8 mouse cellular contexts compared by ENCODE assay signal in the genomic region with DNA sequence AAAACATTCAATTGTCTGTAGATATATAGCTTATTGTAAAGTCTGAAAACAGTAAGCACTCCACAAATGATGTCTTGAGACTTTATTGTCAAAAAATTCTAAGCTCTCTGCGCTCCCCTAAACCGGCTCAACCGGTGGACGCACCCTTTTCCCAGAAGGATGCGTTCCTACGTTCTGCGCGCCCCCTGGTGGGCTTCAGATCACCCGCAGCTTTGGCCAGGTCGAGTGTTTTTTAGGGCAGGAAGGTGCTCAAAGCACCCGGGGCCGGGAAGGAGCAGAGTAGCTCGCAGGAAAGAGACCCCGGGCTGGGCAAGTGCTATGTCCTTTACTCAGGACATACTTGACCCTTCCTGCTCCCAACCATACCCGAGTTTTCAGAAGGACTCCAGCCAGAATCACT. TPM values are rescaled to one million over a fixed set of nuclear protein-coding genes. Genes with fewer than 3 reads are reported as not detected.
DNase-seq lines count a peak whose midpoint lies in the region; ATAC-seq and TF ChIP-seq lines count a peak whose summit lies in the region.

No protein-coding gene starts in this region.

- H3K9ac ChIP-seq in lung, embryonic 15.5 days, result peak overlapping the region; percentile 59

- peak; percentile 68 for DNase-seq in G1E (ENCODE audit: low spot score)
- peak; percentile 91 for DNase-seq in cerebellum, adult 8-10 months
- peak; percentile 92 for DNase-seq in forelimb bud, embryonic 11.5 days (ENCODE audit: low read depth, low spot score)
- DNase-seq in heart, postnatal 4 days, result peak; percentile 97
- peak; percentile 87 for DNase-seq in layer of hippocampus, adult 9-10 months (ENCODE audit: low spot score)
- peak; percentile 76 to 88 for DNase-seq in thymus, adult 18-20 months

- peak overlapping the region; percentile 85 for H3K4me2 ChIP-seq in lung, embryonic 15.5 days

- WGBS in lung, embryonic 15.5 days, result under 1% methylated on average over 15 of the region's 15 CpGs

- peaks cover 15% of the 10 kb centered on the region for H3K36me3 ChIP-seq in G1E (replicated peaks)
- no peaks in the 10 kb centered on the region for H3K36me3 ChIP-seq in lung, embryonic 15.5 days

- peak overlapping the region; percentile 79 for H3K4me3 ChIP-seq in G1E (ENCODE audit: low read depth, low read length)
- H3K4me3 ChIP-seq in lung, embryonic 15.5 days, result peak overlapping the region; percentile 53

- H3K27ac ChIP-seq in lung, embryonic 15.5 days, result peak overlapping the region; percentile 83

- TF ChIP-seq CTCF in G1E (IDR thresholded peaks at IDR 0.05; ENCODE audit: low read depth, low read length), result peak; percentile 59; the same call in 1 of the 2 replicates

- H3K27me3 ChIP-seq in G1E (ENCODE audit: insufficient read depth, low read length), result no peaks in the 10 kb centered on the region
- peaks cover 6% of the 10 kb centered on the region; the same call in 1 of the 2 replicates for H3K27me3 ChIP-seq in lung, embryonic 15.5 days

- H3K4me1 ChIP-seq in G1E (ENCODE audit: insufficient read depth, low read depth, low read length), result peaks cover 53% of the 10 kb centered on the region
- peaks cover 35% of the 10 kb centered on the region for H3K4me1 ChIP-seq in lung, embryonic 15.5 days

- no peaks in the 10 kb centered on the region for H3K9me3 ChIP-seq in G1E (replicated peaks)
- no peaks in the 10 kb centered on the region for H3K9me3 ChIP-seq in lung, embryonic 15.5 days

- peak; percentile 22; the same call in 1 of the 2 replicates for ATAC-seq in G1E (ENCODE audit: extremely low read depth, insufficient number of reproducible peaks, low FRiP score, poor library complexity, severe bottlenecking)
- peak; percentile 60; the same call in 1 of the 2 replicates for ATAC-seq in lung, embryonic 15.5 days (ENCODE audit: borderline replicate concordance, extremely low read depth, low FRiP score, low TSS enrichment)
- peak; percentile 28 for ATAC-seq in neutrophil, adult 5-6 weeks (ENCODE audit: extremely low read depth, insufficient number of reproducible peaks, low FRiP score, poor library complexity, severe bottlenecking)

RNA-seq across cellular contexts. Expression of gene Hook2, which starts 0.6 kb away (rescaled TPM):
- 2.7 and 3.4 TPM in 2 replicates for total RNA-seq in G1E (2014; fragmentation: Nextera tagmentation)
- 7.9 and 8.2 TPM in 2 replicates for total RNA-seq in G1E (2017)
- polyA plus RNA-seq in G1E (2012), result 12.2 and 12.7 TPM in 2 replicates
- total RNA-seq in heart, postnatal 4 days (2021), result 1 to 10 TPM; 2.2 to 2.6 TPM
- polyA plus RNA-seq in lung, embryonic 15.5 days (2015; fragmentation: Nextera tagmentation; extraction: Ambion mirVana), result 23.2 and 23.9 TPM in 2 replicates
- total RNA-seq in neutrophil, adult 5-6 weeks (2017), result 8.6 and 12.0 TPM in 2 replicates

RNA-seq across cellular contexts. Expression of gene Junb, which starts 11.3 kb away (rescaled TPM):
- total RNA-seq in G1E (2014; fragmentation: Nextera tagmentation), result 25.6 and 38.5 TPM in 2 replicates
- 23.8 and 33.6 TPM in 2 replicates for total RNA-seq in G1E (2017)
- polyA plus RNA-seq in G1E (2012), result 66.8 and 78.5 TPM in 2 replicates
- 10 to 100 TPM; 12.3 to 12.4 TPM for total RNA-seq in heart, postnatal 4 days (2021)
- polyA plus RNA-seq in lung, embryonic 15.5 days (2015; fragmentation: Nextera tagmentation; extraction: Ambion mirVana), result 17.4 and 20.5 TPM in 2 replicates
- total RNA-seq in neutrophil, adult 5-6 weeks (2017), result 867 and 1,013 TPM in 2 replicates

RNA-seq across cellular contexts. Expression of gene Rnaseh2a, which starts 20.2 kb away (rescaled TPM):
- total RNA-seq in G1E (2014; fragmentation: Nextera tagmentation) (162 and 174 TPM in 2 replicates), G1E (2017) (94.1 and 132 TPM in 2 replicates)
- polyA plus RNA-seq in G1E (2012), result 477 and 636 TPM in 2 replicates
- total RNA-seq in heart, postnatal 4 days (2021), result 10 to 100 TPM; 61.8 to 69.1 TPM
- polyA plus RNA-seq in lung, embryonic 15.5 days (2015; fragmentation: Nextera tagmentation; extraction: Ambion mirVana), result 114 and 120 TPM in 2 replicates
- total RNA-seq in neutrophil, adult 5-6 weeks (2017), result 26.5 and 36.0 TPM in 2 replicates

RNA-seq across cellular contexts. Expression of gene Prdx2, which starts 20.4 kb away (rescaled TPM):
- total RNA-seq in G1E (2014; fragmentation: Nextera tagmentation), result 134 and 185 TPM in 2 replicates
- total RNA-seq in G1E (2017), result 299 and 388 TPM in 2 replicates
- 19.6 and 86.4 TPM in 2 replicates for polyA plus RNA-seq in G1E (2012)
- 100 to 1,000 TPM; 678 to 716 TPM for total RNA-seq in heart, postnatal 4 days (2021)
- polyA plus RNA-seq in lung, embryonic 15.5 days (2015; fragmentation: Nextera tagmentation; extraction: Ambion mirVana), result 727 and 733 TPM in 2 replicates
- total RNA-seq in neutrophil, adult 5-6 weeks (2017), result 92.5 and 96.9 TPM in 2 replicates

RNA-seq across cellular contexts. Expression of gene Gm49661, which starts 20.6 kb away (rescaled TPM):
- not detected in 2 replicates for total RNA-seq in G1E (2014; fragmentation: Nextera tagmentation)
- total RNA-seq in G1E (2017), result not detected in 2 replicates
- polyA plus RNA-seq in G1E (2012), result not detected in 2 replicates
- 1 to 10 TPM in 1 of 2 experiments, not detected in 1; 1.5 TPM for total RNA-seq in heart, postnatal 4 days (2021)
- polyA plus RNA-seq in lung, embryonic 15.5 days (2015; fragmentation: Nextera tagmentation; extraction: Ambion mirVana), result not detected in 2 replicates
- not detected in 2 replicates for total RNA-seq in neutrophil, adult 5-6 weeks (2017)

Comparison
In these comparisons a context has a peak if more than half of its experiments do, and no peak if none do; other contexts are left out.
1. Peak in every context shown above with its lines: DNase-seq, ATAC-seq, H3K4me3 ChIP-seq and H3K27ac ChIP-seq.
2. RNA of gene Junb, which starts 11.3 kb away (total RNA-seq): 867 to 1,013 TPM in neutrophil, adult 5-6 weeks; 23.8 to 38.5 TPM in G1E and 12.3 to 12.4 TPM in heart, postnatal 4 days; every median in the first group is over 10 times any median in the second.